ENCODE assay signal across 9 mouse cellular contexts in the genomic region with DNA sequence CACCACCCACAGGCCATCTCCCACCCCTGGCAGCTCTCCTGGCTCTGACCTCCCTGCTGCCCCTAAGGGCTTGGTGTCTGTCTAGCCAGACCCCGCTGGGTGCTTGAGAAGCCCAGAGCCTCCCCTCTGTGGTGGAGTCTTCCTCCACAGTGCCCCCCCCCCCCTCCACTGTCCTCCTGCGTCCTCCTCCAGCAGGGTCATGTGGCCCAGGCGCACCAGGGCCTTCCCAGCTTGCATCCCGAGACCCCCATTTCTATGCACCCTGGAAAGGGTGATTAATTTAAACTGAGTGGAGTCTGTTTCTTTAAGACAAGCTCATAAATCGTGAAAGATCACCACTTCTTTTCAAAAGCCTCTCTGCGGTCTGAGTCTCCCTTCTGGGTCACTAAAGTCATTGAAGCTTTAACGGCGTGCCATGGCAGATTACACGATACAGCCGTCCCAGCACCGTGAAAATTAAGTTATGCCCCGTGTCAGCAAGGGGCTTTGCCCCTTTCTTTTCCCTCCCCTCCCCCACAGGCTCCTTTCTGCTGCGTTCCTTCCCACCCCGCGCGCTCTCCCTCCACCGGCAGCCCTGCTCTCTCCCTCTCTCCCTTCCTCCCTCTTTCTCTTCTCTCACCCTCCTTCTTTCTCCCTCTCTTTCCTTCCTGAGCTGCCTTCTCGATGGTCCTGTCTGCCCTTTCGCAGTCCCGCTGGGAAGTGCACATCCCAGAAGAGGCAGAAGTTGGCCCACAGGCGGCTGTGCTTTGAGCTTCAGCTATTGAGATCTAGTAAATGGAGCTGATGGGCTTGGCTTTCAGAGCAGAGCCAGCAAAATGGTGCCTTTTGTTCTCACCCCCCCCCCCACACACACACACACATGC. TPM values are rescaled to one million over a fixed set of nuclear protein-coding genes. Genes with fewer than 3 reads are reported as not detected.
DNase-seq lines count a peak whose midpoint lies in the region; ATAC-seq lines count a peak whose summit lies in the region.
"Had no signal": no experiment of that assay in that cellular context is flagged by ENCODE, and none has a peak within 500 bp of the region (broad histone marks: within the 10 kb centered on the region; RNA-seq: fewer than 3 reads in every experiment).

No protein-coding gene starts in this region.

- no peak for DNase-seq in kidney, adult 9 months
- no peak for DNase-seq in left cerebral cortex, adult 9 months (ENCODE audit: low spot score in 2 of 2)
- no peak for DNase-seq in T-cell, adult 2 months (ENCODE audit: low spot score)
- DNase-seq in right cerebral cortex, postnatal 36 days (ENCODE audit: low spot score in 2 of 2): no peak

- ATAC-seq in kidney, embryonic 14.5 days (ENCODE audit: low FRiP score, low TSS enrichment): peak; percentile 87
- ATAC-seq in embryonic facial prominence, embryonic 15.5 days (ENCODE audit: insufficient number of reproducible peaks, low FRiP score, low TSS enrichment, low read depth): peak; percentile 49
- ATAC-seq in kidney, embryonic 15.5 days (replicated peaks; ENCODE audit: low FRiP score): peak; percentile 84
- peak; percentile 83 for ATAC-seq in neural tube, embryonic 13.5 days (ENCODE audit: low read depth)

- H3K27me3 ChIP-seq in kidney, embryonic 14.5 days (ENCODE audit: control insufficient read depth, insufficient read depth, low read length): no peaks in the 10 kb centered on the region
- no peaks in the 10 kb centered on the region for H3K27me3 ChIP-seq in embryonic facial prominence, embryonic 15.5 days
- no peaks in the 10 kb centered on the region for H3K27me3 ChIP-seq in kidney, embryonic 15.5 days
- peaks cover 22% of the 10 kb centered on the region for H3K27me3 ChIP-seq in neural tube, embryonic 13.5 days

- H3K4me1 ChIP-seq in kidney, embryonic 14.5 days (ENCODE audit: control insufficient read depth, insufficient read depth, low read length): peaks cover 14% of the 10 kb centered on the region
- peaks cover 26% of the 10 kb centered on the region for H3K4me1 ChIP-seq in embryonic facial prominence, embryonic 15.5 days
- peaks cover 23% of the 10 kb centered on the region for H3K4me1 ChIP-seq in kidney, embryonic 15.5 days
- H3K4me1 ChIP-seq in neural tube, embryonic 13.5 days (replicated peaks): peaks cover 21% of the 10 kb centered on the region

- no peaks in the 10 kb centered on the region for H3K36me3 ChIP-seq in kidney, embryonic 14.5 days (ENCODE audit: control insufficient read depth, insufficient read depth, low read length)
- H3K36me3 ChIP-seq in embryonic facial prominence, embryonic 15.5 days: no peaks in the 10 kb centered on the region
- no peaks in the 10 kb centered on the region for H3K36me3 ChIP-seq in kidney, embryonic 15.5 days
- no peaks in the 10 kb centered on the region for H3K36me3 ChIP-seq in neural tube, embryonic 13.5 days
- H3K36me3 ChIP-seq: G1E had no signal

- 2% methylated on average over 20 of the region's 21 CpGs for WGBS in kidney, embryonic 14.5 days
- 1% methylated on average over 21 of the region's 21 CpGs for WGBS in embryonic facial prominence, embryonic 15.5 days
- 2% methylated on average over 21 of the region's 21 CpGs for WGBS in kidney, embryonic 15.5 days
- 1% methylated on average over 21 of the region's 21 CpGs for WGBS in neural tube, embryonic 13.5 days

- peak overlapping the region; percentile 83 for H3K27ac ChIP-seq in kidney, embryonic 14.5 days (ENCODE audit: low read depth, low read length)
- H3K27ac ChIP-seq in embryonic facial prominence, embryonic 15.5 days (replicated peaks): peak overlapping the region; percentile 44
- peak overlapping the region; percentile 85 for H3K27ac ChIP-seq in kidney, embryonic 15.5 days
- peak overlapping the region; percentile 74 for H3K27ac ChIP-seq in neural tube, embryonic 13.5 days (replicated peaks)

- H3K9ac ChIP-seq in kidney, embryonic 14.5 days (ENCODE audit: low read depth, low read length): peak overlapping the region; percentile 50
- peak overlapping the region; percentile 21 for H3K9ac ChIP-seq in embryonic facial prominence, embryonic 15.5 days
- peak overlapping the region; percentile 31 for H3K9ac ChIP-seq in kidney, embryonic 15.5 days
- peak overlapping the region; percentile 52 for H3K9ac ChIP-seq in neural tube, embryonic 13.5 days

- peak overlapping the region; percentile 49 for H3K4me2 ChIP-seq in kidney, embryonic 14.5 days (replicated peaks; ENCODE audit: low read depth, low read length)
- H3K4me2 ChIP-seq in embryonic facial prominence, embryonic 15.5 days (replicated peaks): peak overlapping the region; percentile 49
- peak overlapping the region; percentile 62 for H3K4me2 ChIP-seq in kidney, embryonic 15.5 days
- H3K4me2 ChIP-seq in neural tube, embryonic 13.5 days: peak overlapping the region; percentile 59

- peaks cover 7% of the 10 kb centered on the region; the same call in 1 of the 2 replicates for H3K9me3 ChIP-seq in kidney, embryonic 14.5 days (ENCODE audit: control insufficient read depth, low read length)
- no peaks in the 10 kb centered on the region; the same call in 1 of the 2 replicates for H3K9me3 ChIP-seq in embryonic facial prominence, embryonic 15.5 days (replicated peaks)
- peaks cover 8% of the 10 kb centered on the region; the same call in 1 of the 2 replicates for H3K9me3 ChIP-seq in kidney, embryonic 15.5 days (replicated peaks)
- H3K9me3 ChIP-seq in neural tube, embryonic 13.5 days: peaks cover 12% of the 10 kb centered on the region; the same call in 1 of the 2 replicates

- peak overlapping the region; percentile 24; the same call in 1 of the 2 replicates for H3K4me3 ChIP-seq in kidney, embryonic 14.5 days (ENCODE audit: low read length)
- peak overlapping the region; percentile 26 for H3K4me3 ChIP-seq in embryonic facial prominence, embryonic 15.5 days (replicated peaks)
- peak overlapping the region; percentile 37 for H3K4me3 ChIP-seq in kidney, embryonic 15.5 days (replicated peaks)
- H3K4me3 ChIP-seq in neural tube, embryonic 13.5 days: peak overlapping the region; percentile 27

RNA-seq across cellular contexts. Expression of a gene that starts 29.9 kb away (rescaled TPM):
- polyA plus RNA-seq in kidney, embryonic 14.5 days (2014; fragmentation: Nextera tagmentation; extraction: Ambion mirVana): 143 and 146 TPM in 2 replicates
- polyA plus RNA-seq in embryonic facial prominence, embryonic 15.5 days (2015; fragmentation: Nextera tagmentation; extraction: Ambion mirVana): 236 and 242 TPM in 2 replicates
- polyA plus RNA-seq in kidney, embryonic 15.5 days (2015; fragmentation: Nextera tagmentation; extraction: Ambion mirVana): 94.2 and 102 TPM in 2 replicates
- 19.3 and 29.9 TPM in 2 replicates for polyA plus RNA-seq in neural tube, embryonic 13.5 days (2015; fragmentation: Nextera tagmentation; extraction: Ambion mirVana)
- polyA plus RNA-seq: G1E had no signal
